Mouse (Mus musculus): ENCODE results near the gene Sdk1. TPM values are rescaled to one million over a fixed set of nuclear protein-coding genes. Genes with fewer than 3 reads are reported as not detected.

Sdk1 gene
- polyA plus RNA-seq, 1 experiment from 2014 or later = 2.3 TPM

- no peak overlapping the region for H3K4me3 ChIP-seq (ENCODE audit: low read depth, low read length)
- H3K9me3 ChIP-seq (ENCODE audit: control insufficient read depth, low read length) = no peaks in the 10 kb centered on the region
- ATAC-seq (ENCODE audit: insufficient read depth, low FRiP score, low TSS enrichment) = no peak
- no peak for DNase-seq (ENCODE audit: low spot score)
- no peak overlapping the region for H3K9ac ChIP-seq (ENCODE audit: low read length)
- no peaks in the 10 kb centered on the region for H3K4me1 ChIP-seq (ENCODE audit: control insufficient read depth, insufficient read depth, low read length)
- no peaks in the 10 kb centered on the region for H3K27me3 ChIP-seq (ENCODE audit: control insufficient read depth, insufficient read depth, low read length)
- H3K4me2 ChIP-seq (ENCODE audit: low read depth) = no peak overlapping the region
- no peaks in the 10 kb centered on the region for H3K36me3 ChIP-seq (ENCODE audit: control insufficient read depth, insufficient read depth, low read length)
- WGBS = 59% methylated on average over 12 of the region's 12 CpGs
- no peak overlapping the region for H3K27ac ChIP-seq (ENCODE audit: low read depth, low read length)
Observed at GRCm38 (mm10) chr5:142024448-142024847, 783.2 kb downstream of the Sdk1 start.

DNA sequence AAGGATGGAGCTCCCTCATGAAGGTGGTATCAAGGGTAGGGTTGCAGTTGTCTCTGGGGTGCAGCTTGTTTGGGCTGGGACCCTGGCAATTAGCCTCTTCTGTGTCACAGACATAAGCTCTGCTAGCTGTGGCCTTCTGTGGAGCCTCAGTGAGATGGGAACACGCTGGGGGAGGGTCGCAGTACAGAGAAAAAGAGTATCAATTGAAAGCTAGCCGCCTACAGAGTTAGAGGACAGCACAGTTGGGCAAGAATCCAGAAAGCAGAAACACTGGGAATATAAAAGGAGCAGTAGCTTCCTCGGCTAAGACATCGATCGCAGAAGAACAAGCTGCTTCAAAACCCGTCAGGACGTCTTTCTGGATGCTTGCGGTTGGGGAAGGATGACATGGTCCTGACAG, 795.2 kb downstream of the Sdk1 start:
- ATAC-seq (ENCODE audit: insufficient read depth, low FRiP score, low TSS enrichment) (no peak), DNase-seq (ENCODE audit: low spot score) (no peak)
- Histone ChIP-seq H3K36me3 (ENCODE audit: control insufficient read depth, insufficient read depth, low read length) (no peaks in the 10 kb centered on the region), H3K9me3 (ENCODE audit: control insufficient read depth, low read length) (no peaks in the 10 kb centered on the region), H3K4me2 (ENCODE audit: low read depth) (no peak overlapping the region), H3K4me1 (ENCODE audit: control insufficient read depth, insufficient read depth, low read length) (no peaks in the 10 kb centered on the region), H3K4me3 (ENCODE audit: low read depth, low read length) (no peak overlapping the region), H3K27ac (ENCODE audit: low read depth, low read length) (no peak overlapping the region), H3K27me3 (ENCODE audit: control insufficient read depth, insufficient read depth, low read length) (no peaks in the 10 kb centered on the region), H3K9ac (ENCODE audit: low read length) (no peak overlapping the region)
- WGBS = 96% methylated on average over 9 of the region's 9 CpGs

DNA sequence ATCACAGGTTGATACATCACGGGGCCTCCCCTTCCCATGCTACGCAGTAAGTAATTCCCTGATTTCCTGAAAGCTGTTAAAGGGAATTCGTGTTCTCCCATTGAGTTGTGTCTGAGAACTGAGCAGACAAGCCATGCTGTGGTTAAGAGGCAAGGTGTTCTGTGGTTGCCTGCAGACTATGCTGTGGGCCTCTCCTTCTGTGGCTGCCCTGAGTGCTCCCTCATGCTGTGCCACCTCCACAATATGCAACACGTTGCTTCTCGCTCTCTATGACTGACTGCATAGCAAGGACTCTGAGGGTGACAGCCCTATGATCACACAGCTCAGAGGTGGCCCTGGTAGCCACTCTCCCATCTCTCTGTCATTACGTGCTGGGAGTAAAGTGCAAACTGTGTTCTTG, 797.9 kb downstream of the Sdk1 start:
- H3K4me3 ChIP-seq (ENCODE audit: low read depth, low read length) = no peak overlapping the region
- H3K9ac ChIP-seq (ENCODE audit: low read length) = no peak overlapping the region
- DNase-seq (ENCODE audit: low spot score) = no peak
- no peaks in the 10 kb centered on the region for H3K9me3 ChIP-seq (ENCODE audit: control insufficient read depth, low read length)
- 88% methylated on average over 6 of the region's 6 CpGs for WGBS
- no peaks in the 10 kb centered on the region for H3K36me3 ChIP-seq (ENCODE audit: control insufficient read depth, insufficient read depth, low read length)
- H3K27ac ChIP-seq (ENCODE audit: low read depth, low read length) = no peak overlapping the region
- H3K4me1 ChIP-seq (ENCODE audit: control insufficient read depth, insufficient read depth, low read length) = no peaks in the 10 kb centered on the region
- no peak overlapping the region for H3K4me2 ChIP-seq (ENCODE audit: low read depth)
- no peaks in the 10 kb centered on the region for H3K27me3 ChIP-seq (ENCODE audit: control insufficient read depth, insufficient read depth, low read length)
- no peak for ATAC-seq (ENCODE audit: insufficient read depth, low FRiP score, low TSS enrichment)

DNA sequence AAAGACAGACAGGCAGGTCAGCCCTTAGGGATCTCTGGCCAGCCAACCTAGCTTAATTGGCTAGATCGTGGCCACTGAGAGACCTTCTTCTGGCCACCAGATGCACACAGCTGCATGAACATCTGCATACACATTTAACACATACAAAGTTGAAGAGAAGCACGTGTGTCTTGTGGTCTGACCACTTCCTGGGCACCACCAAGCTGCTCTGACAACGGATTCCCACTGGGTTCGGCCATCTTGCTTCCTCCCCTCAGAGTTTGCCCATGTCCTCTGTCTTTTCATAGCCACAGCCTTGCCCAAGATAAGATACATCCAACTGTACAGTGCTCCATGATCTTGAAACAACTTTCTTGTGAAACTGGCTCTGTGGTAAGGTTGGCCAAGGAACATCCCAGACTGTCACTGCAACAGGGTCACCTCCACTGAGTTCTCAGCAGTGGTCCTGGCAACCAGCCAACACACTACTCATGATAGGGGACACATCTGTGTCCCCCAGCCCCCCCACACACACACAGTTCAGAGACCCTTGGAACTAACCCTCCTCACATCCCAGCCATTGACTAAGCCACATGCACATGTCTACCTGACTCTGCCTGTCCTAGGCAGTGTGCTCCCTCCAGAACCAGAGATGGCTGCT, 798.7 kb downstream of the Sdk1 start:
- Histone ChIP-seq H3K27me3 (ENCODE audit: control insufficient read depth, insufficient read depth, low read length) (no peaks in the 10 kb centered on the region), H3K4me1 (ENCODE audit: control insufficient read depth, insufficient read depth, low read length) (no peaks in the 10 kb centered on the region), H3K4me2 (ENCODE audit: low read depth) (no peak overlapping the region), H3K4me3 (ENCODE audit: low read depth, low read length) (no peak overlapping the region), H3K9ac (ENCODE audit: low read length) (no peak overlapping the region), H3K27ac (ENCODE audit: low read depth, low read length) (no peak overlapping the region), H3K9me3 (ENCODE audit: control insufficient read depth, low read length) (no peaks in the 10 kb centered on the region), H3K36me3 (ENCODE audit: control insufficient read depth, insufficient read depth, low read length) (no peaks in the 10 kb centered on the region)
- DNase-seq (ENCODE audit: low spot score) (no peak), ATAC-seq (ENCODE audit: insufficient read depth, low FRiP score, low TSS enrichment) (no peak)
- 81% methylated on average over 4 of the region's 4 CpGs for WGBS

GRCm38 (mm10) chr5:142041226-142041802, 800.0 kb downstream of the Sdk1 start:
- ATAC-seq (ENCODE audit: insufficient read depth, low FRiP score, low TSS enrichment) (no peak), DNase-seq (ENCODE audit: low spot score) (no peak)
- H3K9ac ChIP-seq (ENCODE audit: low read length) = no peak overlapping the region
- no peak overlapping the region for H3K4me2 ChIP-seq (ENCODE audit: low read depth)
- H3K27ac ChIP-seq (ENCODE audit: low read depth, low read length) = no peak overlapping the region
- no peaks in the 10 kb centered on the region for H3K27me3 ChIP-seq (ENCODE audit: control insufficient read depth, insufficient read depth, low read length)
- H3K4me3 ChIP-seq (ENCODE audit: low read depth, low read length) = no peak overlapping the region
- WGBS = 78% methylated on average over 8 of the region's 8 CpGs
- H3K36me3 ChIP-seq (ENCODE audit: control insufficient read depth, insufficient read depth, low read length) = no peaks in the 10 kb centered on the region
- H3K4me1 ChIP-seq (ENCODE audit: control insufficient read depth, insufficient read depth, low read length) = no peaks in the 10 kb centered on the region
- no peaks in the 10 kb centered on the region for H3K9me3 ChIP-seq (ENCODE audit: control insufficient read depth, low read length)

DNA sequence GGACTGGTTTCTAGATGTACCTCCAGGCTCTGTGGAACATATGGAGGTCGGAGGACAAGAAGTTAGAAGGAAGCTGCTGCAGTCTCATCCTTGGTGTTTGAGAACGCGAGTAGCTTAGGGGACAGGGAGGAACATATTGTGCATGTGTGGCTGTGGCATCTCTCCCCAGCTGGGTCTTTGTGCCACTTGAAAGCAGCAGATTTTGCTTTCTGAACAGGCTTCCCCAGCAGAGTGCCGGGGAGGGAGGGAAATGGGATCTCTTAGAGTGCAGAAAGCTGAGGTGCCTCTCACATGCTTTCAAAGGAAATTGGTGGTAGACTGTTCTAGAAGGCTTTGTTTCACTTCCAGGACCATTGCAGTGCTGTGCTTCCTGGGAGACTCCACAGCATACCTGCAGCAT, 820.5 kb downstream of the Sdk1 start:
- Histone ChIP-seq H3K27ac (ENCODE audit: low read depth, low read length) (no peak overlapping the region), H3K27me3 (ENCODE audit: control insufficient read depth, insufficient read depth, low read length) (no peaks in the 10 kb centered on the region), H3K4me3 (ENCODE audit: low read depth, low read length) (no peak overlapping the region), H3K4me1 (ENCODE audit: control insufficient read depth, insufficient read depth, low read length) (no peaks in the 10 kb centered on the region), H3K9me3 (ENCODE audit: control insufficient read depth, low read length) (no peaks in the 10 kb centered on the region), H3K9ac (ENCODE audit: low read length) (no peak overlapping the region), H3K4me2 (ENCODE audit: low read depth) (no peak overlapping the region), H3K36me3 (ENCODE audit: control insufficient read depth, insufficient read depth, low read length) (no peaks in the 10 kb centered on the region; the same call in 1 of the 2 replicates)
- no peak for ATAC-seq (ENCODE audit: insufficient read depth, low FRiP score, low TSS enrichment)
- WGBS = 92% methylated on average over 4 of the region's 4 CpGs
- DNase-seq (ENCODE audit: low spot score) = no peak

GRCm38 (mm10) chr5:142071322-142071721, 830.0 kb downstream of the Sdk1 start:
- WGBS = 92% methylated on average over 3 of the region's 3 CpGs
- H3K27ac ChIP-seq (ENCODE audit: low read depth, low read length) = no peak overlapping the region
- no peaks in the 10 kb centered on the region for H3K9me3 ChIP-seq (ENCODE audit: control insufficient read depth, low read length)
- H3K9ac ChIP-seq (ENCODE audit: low read length) = no peak overlapping the region
- no peak overlapping the region for H3K4me2 ChIP-seq (ENCODE audit: low read depth)
- H3K36me3 ChIP-seq (ENCODE audit: control insufficient read depth, insufficient read depth, low read length) = no peaks in the 10 kb centered on the region
- H3K4me3 ChIP-seq (ENCODE audit: low read depth, low read length) = no peak overlapping the region
- DNase-seq (ENCODE audit: low spot score) (no peak), ATAC-seq (ENCODE audit: insufficient read depth, low FRiP score, low TSS enrichment) (no peak)
- H3K27me3 ChIP-seq (ENCODE audit: control insufficient read depth, insufficient read depth, low read length) = no peaks in the 10 kb centered on the region
- H3K4me1 ChIP-seq (ENCODE audit: control insufficient read depth, insufficient read depth, low read length) = no peaks in the 10 kb centered on the region

GRCm38 (mm10) chr5:142073901-142074300, 832.6 kb downstream of the Sdk1 start:
- H3K9ac ChIP-seq (ENCODE audit: low read length) = no peak overlapping the region
- 87% methylated on average over 3 of the region's 3 CpGs for WGBS
- ATAC-seq (ENCODE audit: insufficient read depth, low FRiP score, low TSS enrichment) (no peak), DNase-seq (ENCODE audit: low spot score) (no peak)
- no peaks in the 10 kb centered on the region for H3K27me3 ChIP-seq (ENCODE audit: control insufficient read depth, insufficient read depth, low read length)
- H3K4me1 ChIP-seq (ENCODE audit: control insufficient read depth, insufficient read depth, low read length) = no peaks in the 10 kb centered on the region
- H3K9me3 ChIP-seq (ENCODE audit: control insufficient read depth, low read length) = no peaks in the 10 kb centered on the region
- H3K36me3 ChIP-seq (ENCODE audit: control insufficient read depth, insufficient read depth, low read length) = no peaks in the 10 kb centered on the region
- H3K27ac ChIP-seq (ENCODE audit: low read depth, low read length) = no peak overlapping the region
- no peak overlapping the region for H3K4me3 ChIP-seq (ENCODE audit: low read depth, low read length)
- no peak overlapping the region for H3K4me2 ChIP-seq (ENCODE audit: low read depth)
